In genomic region chr16:5058114-5058513, GRCm38 (mm10) we compare ENCODE assay signal across 12 mouse cellular contexts. TPM values are rescaled to one million over a fixed set of nuclear protein-coding genes. Genes with fewer than 3 reads are reported as not detected.
DNase-seq lines count a peak whose midpoint lies in the region; ATAC-seq and TF ChIP-seq lines count a peak whose summit lies in the region.
"Had no signal": no experiment of that assay in that cellular context is flagged by ENCODE, and none has a peak within 500 bp of the region (broad histone marks: within the 10 kb centered on the region; RNA-seq: fewer than 3 reads in every experiment).

No protein-coding gene starts in this region.

- DNase-seq in gastrocnemius, adult 2 months = no peak
- DNase-seq in gastrocnemius, postnatal 4 days (ENCODE audit: low spot score in 2 of 2) = no peak
- peak; percentile 13 for DNase-seq in lung, postnatal 25 days (ENCODE audit: low spot score)
- no peak for DNase-seq in lung, adult 2 months
- peak; percentile 25 for DNase-seq in embryo, embryonic 11 days
- DNase-seq in stomach, postnatal 0 days (ENCODE audit: low spot score) = no peak
- no peak for DNase-seq in frontal cortex, postnatal 25 days (ENCODE audit: low spot score in 2 of 2)
- DNase-seq in urinary bladder, postnatal 10 days (ENCODE audit: low spot score) = no peak
- DNase-seq: kidney, postnatal 14 days had no signal

- H3K27me3 ChIP-seq in stomach, postnatal 0 days (ENCODE audit: control insufficient read depth, insufficient read depth, low read length) = no peaks in the 10 kb centered on the region
- H3K27me3 ChIP-seq: liver, embryonic 15.5 days; neural tube, embryonic 15.5 days had no signal

- H3K4me1 ChIP-seq in lung, adult 2 months (ENCODE audit: control insufficient read depth, insufficient read depth, low read length) = peaks cover 2% of the 10 kb centered on the region
- H3K4me1 ChIP-seq in stomach, postnatal 0 days (replicated peaks; ENCODE audit: control insufficient read depth, insufficient read depth) = no peaks in the 10 kb centered on the region
- H3K4me1 ChIP-seq: liver, embryonic 15.5 days had no signal

- TF ChIP-seq CTCF in gastrocnemius, adult 2 months (IDR thresholded peaks at IDR 0.05) = peak; percentile 51
- no peak for TF ChIP-seq CTCF in lung, adult 2 months (IDR thresholded peaks at IDR 0.05; ENCODE audit: insufficient read depth, low read length)
- peak; percentile 70 for TF ChIP-seq CTCF in stomach, postnatal 0 days (IDR thresholded peaks at IDR 0.05; ENCODE audit: low read depth)

- H3K9ac ChIP-seq in stomach, postnatal 0 days (ENCODE audit: low read length) = no peak overlapping the region
- H3K9ac ChIP-seq: liver, embryonic 15.5 days; neural tube, embryonic 15.5 days had no signal

- no peak for TF ChIP-seq POLR2A in lung, adult 2 months (IDR thresholded peaks at IDR 0.05; ENCODE audit: borderline replicate concordance, extremely low read depth, low read depth, low read length)

- ATAC-seq in stomach, postnatal 0 days (ENCODE audit: low FRiP score, low TSS enrichment) = no peak

- no peak overlapping the region for H3K27ac ChIP-seq in gastrocnemius, adult 2 months
- no peak overlapping the region for H3K27ac ChIP-seq in stomach, postnatal 0 days (replicated peaks)
- H3K27ac ChIP-seq: liver, embryonic 15.5 days; neural tube, embryonic 15.5 days had no signal

- H3K36me3 ChIP-seq in stomach, postnatal 0 days (ENCODE audit: control insufficient read depth, insufficient read depth, low read length) = peaks cover 18% of the 10 kb centered on the region

- H3K9me3 ChIP-seq in stomach, postnatal 0 days (ENCODE audit: control insufficient read depth, low read length) = no peaks in the 10 kb centered on the region
- H3K9me3 ChIP-seq: liver, embryonic 15.5 days; neural tube, embryonic 15.5 days had no signal

- no peak overlapping the region for H3K4me2 ChIP-seq in stomach, postnatal 0 days (replicated peaks; ENCODE audit: low read depth)
- H3K4me2 ChIP-seq: liver, embryonic 15.5 days; neural tube, embryonic 15.5 days had no signal

- intact Hi-C loops in gastrocnemius, adult 2 months (cut with DNase I) = loop anchor here (5.0 kb wide), 2 partner anchors 89 to 134 kb away; partner anchors contain the start of gene Sec14l5

- no peak overlapping the region for H3K4me3 ChIP-seq in gastrocnemius, adult 2 months
- H3K4me3 ChIP-seq in lung, adult 2 months (replicated peaks; ENCODE audit: extremely low read depth, low read depth, low read length) = no peak overlapping the region
- H3K4me3 ChIP-seq in stomach, postnatal 0 days (ENCODE audit: low read depth, low read length) = no peak overlapping the region
- H3K4me3 ChIP-seq: liver, embryonic 15.5 days; neural tube, embryonic 15.5 days had no signal

- WGBS in lung, adult 2 months = 86% methylated on average over 1 of the region's 1 CpGs
- WGBS in stomach, postnatal 0 days = 92% methylated on average over 1 of the region's 1 CpGs

- no peak for TF ChIP-seq EP300 in stomach, postnatal 0 days (optimal IDR thresholded peaks at IDR 0.05)

RNA-seq across cellular contexts. Expression of gene Ubn1, which starts 8.3 kb away (rescaled TPM):
- total RNA-seq in gastrocnemius, adult 2 months (2021) = 10 to 100 TPM; 24.7 to 25.4 TPM
- 10 to 100 TPM; 39.5 to 42.2 TPM for total RNA-seq in gastrocnemius, postnatal 4 days (2021)
- polyA plus RNA-seq in lung, adult 2 months (2012; rRNA removed) = 33.5 and 46.2 TPM in 2 replicates
- 9.1 and 9.3 TPM in 2 replicates for polyA plus RNA-seq in stomach, postnatal 0 days (2015; fragmentation: Nextera tagmentation; extraction: Ambion mirVana)

RNA-seq across cellular contexts. Expression of gene Glyr1, which starts 8.5 kb away (rescaled TPM):
- 10 to 100 TPM; 33.1 to 33.7 TPM for total RNA-seq in gastrocnemius, adult 2 months (2021)
- total RNA-seq in gastrocnemius, postnatal 4 days (2021) = 10 to 100 TPM; 57.2 to 65.9 TPM
- 46.8 and 60.1 TPM in 2 replicates for polyA plus RNA-seq in lung, adult 2 months (2012; rRNA removed)
- polyA plus RNA-seq in stomach, postnatal 0 days (2015; fragmentation: Nextera tagmentation; extraction: Ambion mirVana) = 64.8 and 65.2 TPM in 2 replicates

RNA-seq across cellular contexts. Expression of gene Rogdi, which starts 44.8 kb away (rescaled TPM):
- 1 to 10 TPM; 5.2 to 7.4 TPM for total RNA-seq in gastrocnemius, adult 2 months (2021)
- 10 to 100 TPM; 15.8 to 19.1 TPM for total RNA-seq in gastrocnemius, postnatal 4 days (2021)
- polyA plus RNA-seq in lung, adult 2 months (2012; rRNA removed) = 108 and 117 TPM in 2 replicates
- 36.6 and 44.7 TPM in 2 replicates for polyA plus RNA-seq in stomach, postnatal 0 days (2015; fragmentation: Nextera tagmentation; extraction: Ambion mirVana)

RNA-seq across cellular contexts. Expression of gene Smim22, which starts 51.0 kb away (rescaled TPM):
- total RNA-seq in gastrocnemius, adult 2 months (2021) = not detected
- total RNA-seq in gastrocnemius, postnatal 4 days (2021) = not detected
- 73.2 and 81.3 TPM in 2 replicates for polyA plus RNA-seq in lung, adult 2 months (2012; rRNA removed)
- 112 and 114 TPM in 2 replicates for polyA plus RNA-seq in stomach, postnatal 0 days (2015; fragmentation: Nextera tagmentation; extraction: Ambion mirVana)
- total RNA-seq: heart, adult 8-10 months had no signal

Comparison
In these comparisons a context has a peak if more than half of its experiments do, and no peak if none do; other contexts are left out.
1. DNase-seq: peak in lung, postnatal 25 days (single experiment) and embryo, embryonic 11 days (single experiment); none in gastrocnemius, adult 2 months (single experiment), gastrocnemius, postnatal 4 days (0 of 2), lung, adult 2 months (single experiment), stomach, postnatal 0 days (single experiment), frontal cortex, postnatal 25 days (0 of 2) and urinary bladder, postnatal 10 days (single experiment).